Mouse (Mus musculus) urinary bladder, postnatal 10 days (tissue): ENCODE measurements around the gene Ahdc1.

ENCODE experiments used
- DNase-seq: peaks from one replicate; pipeline ENCODE4 v3.0.0; 2022; ENCODE audit warnings: low spot score

Gene Ahdc1

DNA sequence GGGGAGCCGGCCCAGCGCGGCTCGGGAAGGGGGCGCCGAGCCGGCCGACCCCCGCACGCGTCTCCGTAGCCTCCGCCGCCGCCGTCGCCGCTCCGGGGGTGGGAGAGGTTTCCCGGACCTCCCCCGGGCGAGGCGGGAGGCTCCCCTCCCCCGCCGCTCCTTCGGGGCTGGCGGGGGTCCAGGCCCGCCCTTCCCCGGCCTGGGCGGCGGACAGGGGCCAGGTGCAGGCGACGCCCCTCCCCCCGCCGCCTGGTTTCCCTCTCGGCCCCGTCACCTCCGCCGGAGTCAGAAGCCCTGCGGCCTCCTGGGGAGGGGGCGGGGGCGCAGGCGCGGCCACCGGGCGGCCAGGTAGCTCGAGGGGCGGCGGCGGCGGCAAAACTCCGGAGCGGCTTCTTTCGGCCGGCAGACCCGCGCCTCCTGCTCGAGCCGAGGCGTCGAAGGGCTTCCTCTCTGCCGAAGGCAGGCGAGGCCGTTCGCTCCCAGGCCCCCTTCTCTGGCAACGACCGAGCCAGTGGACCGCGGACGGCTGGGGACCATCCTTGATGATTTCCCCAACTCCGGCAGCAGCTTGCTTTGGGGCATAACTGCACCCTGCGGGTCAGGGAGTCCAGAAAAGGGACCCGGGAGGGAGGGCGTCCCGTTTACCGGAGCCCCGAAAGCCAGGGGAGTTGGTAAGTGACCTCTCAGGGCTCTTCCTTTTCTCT, 28.2 kb downstream of the Ahdc1 start:
- DNase-seq = no peak

GRCm38 (mm10) chr4:133039832-133040231, 28.8 kb downstream of the Ahdc1 start:
- DNase-seq = no peak

DNA sequence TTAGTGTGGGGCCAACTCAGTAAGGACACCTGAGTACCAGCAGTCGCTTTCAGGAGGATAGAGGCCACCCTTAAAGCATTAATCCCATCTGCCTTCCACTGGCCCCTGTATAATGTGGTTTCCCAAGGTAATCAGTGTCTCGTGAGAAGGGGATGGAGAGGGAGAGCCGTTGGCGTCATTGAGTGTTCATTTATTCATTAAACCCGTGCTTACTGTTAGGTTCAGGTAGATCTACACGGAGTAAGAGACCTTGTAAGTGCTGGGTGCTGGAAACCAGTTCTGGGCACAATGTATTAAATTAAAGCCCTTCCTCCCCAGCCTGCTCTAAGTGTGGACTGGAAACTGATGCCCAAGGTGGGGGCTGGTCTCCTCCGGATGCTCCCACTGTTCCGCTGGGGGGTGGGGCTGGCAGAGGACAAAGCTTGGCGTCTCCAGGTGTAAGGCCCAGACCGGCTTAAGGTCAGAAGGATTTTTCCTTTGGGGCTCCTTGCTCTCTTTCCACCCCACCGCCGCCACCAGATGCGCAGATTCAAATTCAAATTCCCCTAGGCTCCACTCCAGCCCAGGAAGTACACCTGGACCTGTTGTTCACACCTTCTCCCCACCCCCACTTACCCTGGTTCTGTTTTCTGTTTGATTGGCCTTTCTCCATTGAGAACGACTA, 29.3 kb downstream of the Ahdc1 start:
- DNase-seq = no peak

DNA sequence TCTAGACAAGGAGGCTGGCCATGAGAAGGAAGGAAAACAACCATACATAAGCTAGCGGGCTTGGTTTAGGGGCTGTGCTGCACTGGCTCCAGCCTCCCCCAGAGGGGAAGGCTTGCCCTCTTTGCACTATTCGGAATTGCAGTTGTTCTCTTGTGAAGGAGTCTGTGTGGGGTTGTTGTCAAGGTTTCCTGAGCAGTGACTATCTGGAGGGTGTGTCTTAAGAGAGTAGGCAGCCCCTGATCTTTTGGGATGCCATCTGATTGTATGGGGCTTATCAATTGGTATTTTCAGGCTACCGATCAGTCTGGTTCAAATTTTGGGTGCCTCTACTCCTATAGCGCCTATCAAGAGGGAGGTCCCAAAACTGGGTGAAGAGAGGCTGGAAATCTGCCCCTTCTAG, 31.2 kb downstream of the Ahdc1 start:
- no peak for DNase-seq

GRCm38 (mm10) chr4:133042651-133043635, 31.9 kb downstream of the Ahdc1 start:
- DNase-seq = no peak

DNA sequence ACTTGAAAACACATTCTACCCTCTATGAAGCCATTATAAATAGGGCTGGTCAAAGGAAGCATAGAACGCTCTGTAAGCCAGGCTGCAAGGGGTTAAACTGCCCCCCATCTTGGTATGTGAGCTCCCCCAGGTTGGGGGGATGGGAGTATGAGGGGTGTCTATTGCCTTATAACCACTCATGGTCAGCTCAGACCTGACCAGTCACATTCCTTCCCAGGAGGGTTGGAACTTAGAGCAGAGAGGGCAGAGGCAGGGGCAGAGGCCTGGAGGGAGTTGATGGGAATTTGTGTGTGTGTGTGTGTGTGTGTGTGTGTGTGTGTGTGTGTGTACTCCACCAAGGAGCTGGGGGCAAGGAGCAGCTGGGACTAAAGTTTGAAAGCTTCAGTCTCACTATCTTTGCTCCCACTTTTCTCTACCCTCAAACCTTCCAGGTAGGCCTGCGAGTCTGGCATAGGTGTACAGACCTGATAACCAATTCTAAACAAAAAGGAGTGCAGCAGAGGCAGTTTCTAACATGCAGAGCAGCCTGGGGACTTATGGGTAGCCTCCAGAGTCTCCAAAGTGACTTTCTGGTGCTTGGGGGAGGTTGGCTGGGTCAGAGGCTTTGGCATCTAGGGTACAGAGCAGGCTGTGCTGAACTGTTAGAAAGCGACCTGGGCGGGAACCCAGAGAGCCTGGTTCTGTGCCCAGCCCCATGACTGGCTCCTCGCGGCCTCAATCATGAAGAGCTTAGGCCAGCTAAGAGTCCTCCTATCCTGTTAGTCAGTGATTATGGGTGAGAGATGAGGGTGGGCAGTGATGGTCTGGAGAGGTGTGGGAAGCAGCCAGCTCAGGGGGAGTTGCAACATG, 33.0 kb downstream of the Ahdc1 start:
- DNase-seq = no peak

DNA sequence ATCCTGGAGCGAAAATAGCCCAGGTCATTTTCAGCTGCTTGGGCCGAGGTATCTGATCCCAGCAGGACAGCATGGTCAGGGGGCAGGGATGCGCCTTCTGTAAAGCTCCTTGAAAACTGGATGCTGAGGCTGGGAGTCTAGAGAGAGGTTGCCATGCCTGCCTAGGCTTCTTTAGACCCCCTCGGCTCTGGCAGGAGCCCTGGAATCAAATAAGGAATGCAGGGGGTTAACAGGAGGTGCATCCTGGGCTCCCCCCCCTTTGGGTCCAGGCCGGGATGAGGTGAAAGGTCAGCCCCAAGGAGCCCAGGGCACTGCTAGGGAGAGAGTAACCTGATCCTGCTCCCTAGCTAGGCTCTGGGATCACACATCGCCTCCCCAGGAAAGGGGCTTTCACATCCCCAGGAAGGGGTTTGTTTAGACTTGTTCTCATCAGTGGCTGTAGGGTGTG, 33.6 kb downstream of the Ahdc1 start:
- DNase-seq = no peak

DNA sequence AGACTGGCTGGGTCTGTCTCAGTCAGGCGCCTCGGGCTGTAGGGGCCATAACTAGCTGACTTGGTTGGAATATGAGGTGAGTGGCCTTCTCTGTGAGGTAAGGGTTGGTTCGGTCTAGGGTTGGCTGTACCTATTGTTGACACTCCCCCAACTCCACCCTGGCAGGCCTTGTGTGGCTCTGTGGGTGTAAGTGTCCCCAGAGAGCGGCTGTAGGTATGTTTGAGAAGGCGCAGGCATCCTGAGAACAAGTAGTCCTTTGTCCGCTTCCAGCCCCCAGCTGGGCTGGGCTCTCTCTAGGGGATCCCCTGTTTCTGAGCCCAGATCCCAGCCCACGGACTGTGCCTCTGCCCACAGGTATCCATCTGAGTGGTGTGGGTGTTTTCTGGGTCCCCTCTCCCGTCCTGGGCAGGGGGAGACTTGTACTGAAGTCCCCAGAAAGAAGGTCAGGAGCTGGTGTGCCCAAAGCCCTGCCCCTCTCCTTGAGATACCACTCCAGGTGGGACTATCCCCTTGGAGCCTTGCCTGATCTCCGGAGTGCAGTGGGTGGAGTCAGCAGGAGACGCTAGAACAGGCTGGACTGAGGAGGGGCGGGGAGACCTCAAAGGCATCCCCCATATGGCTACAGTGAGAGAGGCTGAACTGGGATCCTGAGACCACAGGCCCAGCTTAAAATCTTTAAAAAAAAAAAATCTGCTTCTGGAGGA, 34.9 kb downstream of the Ahdc1 start:
- DNase-seq = no peak

GRCm38 (mm10) chr4:133046691-133047352, 35.8 kb downstream of the Ahdc1 start:
- DNase-seq = no peak

DNA sequence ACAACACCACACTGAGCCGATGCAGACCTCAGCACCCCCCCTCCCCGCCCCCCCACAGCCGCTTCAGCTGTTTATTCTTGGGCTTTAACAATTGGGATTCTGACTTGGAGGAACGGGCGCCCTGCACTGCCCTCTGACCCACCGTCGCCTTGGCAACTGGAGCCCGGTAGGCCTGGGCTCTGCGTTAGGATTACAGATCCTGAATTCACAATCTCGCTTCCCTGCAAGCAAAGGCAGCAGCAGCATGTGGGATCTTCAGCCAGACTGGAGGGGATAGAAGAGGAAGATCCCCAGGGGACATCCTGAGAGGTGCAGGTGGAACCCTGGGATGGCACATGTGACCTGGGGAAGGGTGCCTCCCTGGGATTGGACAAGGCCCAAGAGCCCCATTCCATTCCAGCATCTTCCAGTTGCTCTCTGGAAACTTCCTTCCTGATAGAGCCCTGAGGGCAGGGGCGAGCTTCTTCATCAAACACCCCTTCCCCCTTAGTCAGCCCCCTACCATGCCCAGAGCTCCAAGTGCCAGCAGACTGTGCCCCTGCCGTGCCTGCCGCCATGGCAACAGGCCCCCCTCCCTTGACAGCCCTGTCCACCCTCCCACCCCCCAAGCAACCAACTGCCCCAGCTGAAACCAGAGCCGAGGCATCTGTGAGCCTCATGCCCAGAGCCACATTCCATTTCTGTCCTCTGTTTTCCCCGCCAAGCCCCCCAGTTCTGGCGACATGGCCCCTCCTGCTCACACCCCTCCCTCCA, 36.5 kb downstream of the Ahdc1 start:
- DNase-seq = no peak

DNA sequence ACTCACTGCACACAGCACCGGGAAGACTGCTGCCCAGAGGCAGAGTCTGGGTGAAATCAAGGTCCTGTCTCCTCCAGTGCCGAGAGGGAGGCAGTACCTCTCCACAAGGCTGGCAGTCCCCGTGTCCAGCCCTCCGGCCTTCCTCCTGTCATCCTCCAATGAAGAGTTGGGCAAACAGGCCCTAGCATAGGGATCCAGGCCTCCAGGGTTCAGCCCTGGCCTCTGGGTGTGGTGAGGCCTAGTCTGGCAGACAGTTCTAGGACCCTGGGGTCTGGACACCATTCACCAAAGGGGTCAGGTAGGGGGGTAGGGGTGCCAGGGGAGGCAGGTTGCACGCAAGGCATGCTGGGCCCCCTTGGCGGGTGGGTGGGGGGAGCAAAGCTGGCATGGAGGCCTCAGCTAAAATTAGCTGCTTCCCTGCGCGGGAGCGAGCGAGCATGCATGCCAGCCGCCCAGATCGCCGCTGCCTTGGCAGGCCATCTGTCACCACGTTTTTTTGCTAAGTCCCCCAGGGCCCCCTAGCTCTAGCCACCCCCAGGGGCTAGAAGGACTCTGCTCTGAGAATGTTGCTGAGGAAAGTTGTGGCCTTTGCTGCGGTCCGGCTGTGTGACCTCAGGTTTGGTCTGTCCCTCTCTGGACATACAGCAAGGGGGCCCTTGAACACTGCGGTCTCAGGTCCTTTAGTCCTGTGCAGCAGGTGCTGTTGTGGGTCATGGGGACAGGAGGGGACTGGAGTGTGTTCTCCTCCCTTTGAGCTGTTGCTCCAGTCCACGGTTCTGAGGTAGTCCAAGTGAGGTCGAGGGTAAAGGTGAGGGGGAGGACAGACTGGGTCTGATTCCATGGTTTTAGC, 38.2 kb downstream of the Ahdc1 start:
- DNase-seq = no peak

DNA sequence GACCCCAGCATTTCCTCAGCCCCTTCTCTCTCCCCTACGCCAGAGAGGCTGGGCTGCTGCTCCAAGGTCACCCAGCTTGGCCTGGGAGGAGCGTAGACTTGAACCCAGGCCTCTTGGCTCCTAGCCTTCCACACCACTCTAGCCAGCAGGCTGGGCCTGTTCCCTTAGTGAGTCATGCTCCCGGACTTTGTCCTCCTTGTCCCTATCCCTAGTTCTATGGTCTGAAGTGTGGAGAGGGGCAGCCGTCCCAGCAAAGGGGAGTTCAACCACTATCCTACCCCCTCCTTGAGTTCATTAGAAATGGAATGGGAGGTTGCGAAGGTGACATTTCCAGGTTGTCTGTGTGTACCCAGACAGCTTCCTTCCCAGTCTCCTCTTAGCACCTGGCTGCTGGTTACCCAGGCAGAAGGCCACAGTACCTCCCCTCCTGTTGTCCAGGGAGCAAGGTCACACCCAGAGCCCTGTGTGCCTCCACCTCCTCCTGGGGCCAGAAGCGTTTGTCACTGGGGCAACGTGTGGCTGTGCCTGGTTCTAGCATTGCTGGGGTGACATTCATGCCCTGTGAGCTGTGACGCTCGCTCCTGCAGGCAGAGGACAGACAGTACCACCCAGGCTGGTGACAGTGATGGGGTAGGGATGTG, 39.3 kb downstream of the Ahdc1 start:
- no peak for DNase-seq

DNA sequence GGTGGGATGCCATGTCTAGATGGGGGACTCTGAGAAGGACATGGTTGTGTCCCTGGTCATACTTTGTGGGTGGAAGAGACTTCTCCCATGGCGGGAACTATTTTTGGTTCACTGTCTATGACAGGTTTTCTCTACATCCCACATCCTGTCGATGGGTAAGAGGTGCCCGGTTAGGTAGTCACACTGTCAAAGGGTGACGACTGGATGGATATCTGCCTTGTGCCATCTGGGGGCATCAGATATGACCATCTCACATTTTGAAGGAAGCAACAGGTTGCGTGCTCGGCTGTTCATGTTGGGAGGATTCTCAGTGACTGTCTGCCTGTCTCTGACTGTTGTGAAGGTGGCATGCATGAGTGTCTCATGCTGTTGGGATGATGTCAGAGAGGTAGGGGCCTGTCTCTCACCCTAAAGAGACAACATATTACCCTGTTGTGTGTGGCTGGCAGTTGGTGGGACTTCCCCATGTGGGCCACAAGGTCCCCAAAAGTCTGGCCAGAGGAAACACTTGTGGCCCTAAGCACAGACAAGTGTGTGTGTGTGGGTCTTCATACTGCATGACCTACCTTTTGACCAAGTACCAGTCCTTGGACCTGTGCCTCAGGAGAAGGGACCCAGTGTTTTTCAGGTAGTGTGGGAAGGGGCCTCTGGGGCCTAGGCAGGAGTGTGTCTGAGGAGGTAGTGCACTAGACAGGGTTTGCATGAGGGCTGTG, 39.9 kb downstream of the Ahdc1 start:
- DNase-seq = no peak

- DNase-seq = no peak
Measured at GRCm38 (mm10) chr4:133051550-133051865, 40.4 kb downstream of the Ahdc1 start.

DNA sequence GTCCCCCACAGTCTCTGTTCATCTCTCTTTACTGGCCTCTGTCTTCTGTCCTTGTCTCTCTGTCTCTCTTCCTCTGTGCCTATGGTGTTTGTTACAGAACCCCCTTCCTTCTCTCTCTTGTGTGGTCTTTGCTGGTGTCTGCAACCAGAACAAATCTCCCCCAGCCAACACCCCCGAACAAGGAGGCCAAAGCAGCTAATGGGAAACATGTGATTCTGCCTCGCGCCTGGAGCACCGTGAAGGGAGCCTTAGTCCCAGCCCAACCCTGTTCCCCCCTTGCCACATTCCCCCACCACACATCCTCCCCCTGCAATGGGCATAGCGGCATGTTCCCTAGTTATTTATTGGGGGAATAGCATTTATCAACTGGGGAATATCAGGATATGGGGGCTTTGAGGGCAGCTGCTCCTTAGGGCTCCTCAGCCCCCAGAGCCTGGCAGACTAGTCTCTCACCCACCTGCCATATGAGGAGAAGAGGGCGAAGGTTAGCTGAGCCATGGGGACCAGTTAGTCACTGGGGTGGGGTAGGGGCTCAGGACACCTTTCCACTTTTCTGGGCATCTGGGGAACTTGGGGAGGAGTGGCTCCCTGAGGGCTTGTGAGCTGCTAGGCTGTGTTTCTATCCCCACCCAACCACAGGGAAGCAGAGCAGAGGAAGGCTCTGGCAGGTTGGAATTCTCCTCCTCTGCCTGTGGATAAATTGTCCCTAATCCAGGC, 41.1 kb downstream of the Ahdc1 start:
- DNase-seq = no peak

DNA sequence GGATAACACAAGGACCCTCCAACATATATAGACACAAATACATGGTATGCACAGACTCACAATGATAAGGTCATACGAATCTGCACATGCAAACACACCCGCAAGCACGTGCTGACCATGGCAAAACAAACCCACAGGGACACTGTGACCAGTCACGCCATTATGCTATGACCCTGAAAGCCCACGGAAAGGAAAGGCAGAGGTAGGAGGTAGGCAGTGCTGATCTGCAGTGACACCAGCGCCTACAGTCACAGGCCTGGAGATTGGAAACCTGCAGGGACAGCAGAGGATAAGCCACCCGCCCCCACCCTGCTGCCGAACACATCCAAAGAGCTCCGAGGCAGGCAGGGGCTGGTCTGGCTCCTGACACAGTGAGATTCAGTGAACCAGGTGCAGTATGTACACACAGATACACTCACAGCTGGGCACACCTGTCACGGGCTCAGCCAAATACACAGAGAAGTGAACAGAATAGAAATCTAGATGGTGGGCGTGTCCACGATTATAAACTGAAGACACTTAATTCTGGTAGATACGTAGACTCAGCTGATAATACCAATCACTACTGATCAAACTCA, 42.0 kb downstream of the Ahdc1 start:
- DNase-seq = no peak

GRCm38 (mm10) chr4:133054530-133054929, 43.5 kb downstream of the Ahdc1 start:
- DNase-seq = no peak
